Mouse (Mus musculus) frontal cortex, adult 2 months (tissue): ENCODE data around the gene Cftr. TPM values are rescaled to one million over a fixed set of nuclear protein-coding genes. Genes with fewer than 3 reads are reported as not detected.

Experiments used
- DNase-seq, 2 experiments: peaks; one replicate each; pipeline ENCODE4 v3.0.0; 2022; ENCODE audit warnings: low spot score in 1 of 2; ENCODE audit errors: extremely low spot score in 1 of 2
- polyA plus RNA-seq: library from polyadenylated mRNA; depleted of rRNA; stranded (reverse); fragments of >200 nt; gene quantifications from 2 replicates; pipeline ENCODE4 v1.2.3, GENCODE M21; 2012; rRNA removed

Cftr gene
- 0.53 and 0.62 TPM in 2 replicates for polyA plus RNA-seq

GRCm38 (mm10) chr6:18170311-18170922 is at the start of gene Cftr:
TSS of gene Cftr (plus strand) at chr6:18170687.
- DNase-seq, result peak in 1 of 2 experiments; percentile 12

- no peak for DNase-seq
Measured at GRCm38 (mm10) chr6:18127206-18127983, 43.1 kb upstream of the Cftr start.

- DNase-seq, result no peak
Measured at GRCm38 (mm10) chr6:18128059-18128458, 42.4 kb upstream of the Cftr start.

GRCm38 (mm10) chr6:18135246-18135645 is 35.2 kb upstream of the Cftr start:
- DNase-seq, result peak in 1 of 2 experiments; percentile 7

GRCm38 (mm10) chr6:18153031-18153430 is 17.5 kb upstream of the Cftr start:
- DNase-seq, result no peak

- DNase-seq, result no peak
Measured at GRCm38 (mm10) chr6:18169618-18170017, 869 bp upstream of the Cftr start.

GRCm38 (mm10) chr6:18171614-18172013 is 1.1 kb downstream of the Cftr start:
- DNase-seq, result peak; percentile 7 to 58

- no peak for DNase-seq
Measured at GRCm38 (mm10) chr6:18177509-18177908, 7.0 kb downstream of the Cftr start.

- DNase-seq, result no peak
Measured at GRCm38 (mm10) chr6:18180665-18181064, 10.2 kb downstream of the Cftr start.

GRCm38 (mm10) chr6:18182903-18183302 is 12.4 kb downstream of the Cftr start:
- no peak for DNase-seq

GRCm38 (mm10) chr6:18220691-18221090 is 50.2 kb downstream of the Cftr start:
- DNase-seq, result no peak

GRCm38 (mm10) chr6:18223206-18223605 is 52.7 kb downstream of the Cftr start:
- no peak for DNase-seq

- no peak for DNase-seq
Measured at GRCm38 (mm10) chr6:18225157-18225556, 54.7 kb downstream of the Cftr start.

- no peak for DNase-seq
Measured at GRCm38 (mm10) chr6:18246495-18246894, 76.0 kb downstream of the Cftr start.

- DNase-seq, result no peak
Measured at GRCm38 (mm10) chr6:18247891-18248463, 77.5 kb downstream of the Cftr start.

- no peak for DNase-seq
Measured at GRCm38 (mm10) chr6:18248464-18248863, 78.0 kb downstream of the Cftr start.

- DNase-seq, result no peak
Measured at GRCm38 (mm10) chr6:18254586-18254985, 84.1 kb downstream of the Cftr start.

- DNase-seq, result no peak
Measured at GRCm38 (mm10) chr6:18270983-18271382, 100.5 kb downstream of the Cftr start.

GRCm38 (mm10) chr6:18300781-18301180 is 130.3 kb downstream of the Cftr start:
- no peak for DNase-seq

- no peak for DNase-seq
Measured at GRCm38 (mm10) chr6:18302105-18302504, 131.6 kb downstream of the Cftr start.

GRCm38 (mm10) chr6:18303228-18303627 is 132.7 kb downstream of the Cftr start:
- no peak for DNase-seq

GRCm38 (mm10) chr6:18305130-18305529 is 134.6 kb downstream of the Cftr start:
- no peak for DNase-seq
